Mouse (Mus musculus): ENCODE data around the gene Fxr2. TPM values are rescaled to one million over a fixed set of nuclear protein-coding genes. Genes with fewer than 3 reads are reported as not detected.
"Not testable (repeated sequence)": the region's sequence is repeated elsewhere in the genome, so short reads cannot be mapped to it uniquely, and the experiment has no call there.

Fxr2 gene
- polyA plus RNA-seq, 1 experiment from 2014 or later = 29.0 TPM

DNA sequence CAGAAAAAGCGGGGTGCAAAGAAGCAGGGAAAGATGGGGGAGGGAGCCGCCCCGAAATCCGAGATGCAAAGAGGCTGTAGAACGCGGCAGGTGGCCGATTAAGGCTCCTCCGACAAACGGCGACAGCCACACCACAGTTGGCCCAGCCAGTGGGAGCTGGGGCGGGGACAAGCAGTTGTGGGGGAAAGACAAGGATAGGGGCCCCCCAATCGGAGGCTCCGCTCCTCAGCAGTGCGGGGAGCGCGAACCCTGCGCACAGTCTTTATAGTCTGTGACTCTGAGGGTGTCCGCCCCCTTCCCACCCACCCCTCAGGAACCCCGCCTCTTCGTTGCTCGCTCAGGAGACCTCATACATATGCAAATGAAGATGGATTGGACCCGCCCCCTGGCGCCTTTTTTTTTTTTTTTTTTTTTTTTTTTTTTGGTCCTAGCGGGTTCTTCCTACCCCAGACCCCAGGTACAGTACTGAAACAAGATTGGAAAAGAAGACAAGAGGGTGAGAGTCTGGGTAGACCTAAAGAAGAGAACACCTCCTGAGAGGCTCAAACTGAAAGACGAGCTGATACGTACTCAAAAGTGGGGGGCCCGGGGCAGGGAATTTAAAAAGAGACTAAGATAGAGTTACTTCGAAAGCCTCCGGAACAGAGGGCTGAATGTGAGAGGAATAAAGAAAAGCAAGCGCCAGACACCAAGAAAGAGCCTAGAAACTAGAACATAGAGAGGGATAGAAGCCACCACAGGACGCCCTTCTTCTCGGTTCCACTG is 26.9 kb upstream of the Fxr2 start, which contains the start of gene Atp1b2:
Atp1b2 (minus strand) TSS at position 217 of the 765 bp plus-strand sequence.
- H3K4me3 ChIP-seq (ENCODE audit: low read depth, low read length) = peak within 1 kb of the TSS; percentile 59
- peak within 1 kb of the TSS; percentile 99 for H3K4me2 ChIP-seq
- no peaks in the 10 kb centered on the region for H3K9me3 ChIP-seq (replicated peaks; ENCODE audit: control insufficient read depth, low read length)
- H3K27me3 ChIP-seq (ENCODE audit: control insufficient read depth, insufficient read depth, low read length) = no peaks in the 10 kb centered on the region
- H3K4me1 ChIP-seq (ENCODE audit: control insufficient read depth, insufficient read depth, low read length) = peaks cover 26% of the 10 kb centered on the region
- peak; percentile 88 for ATAC-seq (replicated peaks; ENCODE audit: insufficient number of reproducible peaks, low FRiP score, low TSS enrichment)
- whole genome bisulfite sequencing (ENCODE audit: insufficient replicate concordance) = 1% methylated on average over 32 of the region's 32 CpGs
- H3K36me3 ChIP-seq (ENCODE audit: control insufficient read depth, insufficient read depth, low read length) = no peaks in the 10 kb centered on the region
- H3K27ac ChIP-seq (ENCODE audit: low read depth, low read length) = peak within 1 kb of the TSS; percentile 77
- H3K9ac ChIP-seq (ENCODE audit: low read depth, low read length) = peak within 1 kb of the TSS; percentile 83

DNA sequence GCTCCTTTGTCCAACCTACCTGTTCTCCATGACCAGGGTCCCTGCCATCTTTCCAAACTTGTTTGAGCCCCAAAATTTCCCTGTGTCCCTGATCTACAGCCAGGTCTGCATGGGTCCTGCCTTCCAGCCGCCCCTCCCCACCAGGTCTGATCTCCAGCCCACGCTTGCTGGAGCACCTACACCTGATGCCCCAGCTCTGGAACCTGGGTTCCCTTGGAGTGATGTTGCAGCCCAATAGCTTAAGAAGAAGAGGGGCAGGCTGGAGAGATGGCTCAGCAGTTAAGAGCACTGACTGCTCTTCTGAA is 26.3 kb upstream of the Fxr2 start:
- H3K9ac ChIP-seq (ENCODE audit: low read depth, low read length) = peak overlapping the region; percentile 54
- no peak for ATAC-seq (replicated peaks; ENCODE audit: insufficient number of reproducible peaks, low FRiP score, low TSS enrichment)

GRCm38 (mm10) chr11:69606832-69607231 is 26.0 kb upstream of the Fxr2 start:
- no peak for ATAC-seq (replicated peaks; ENCODE audit: insufficient number of reproducible peaks, low FRiP score, low TSS enrichment)
- Histone ChIP-seq H3K9me3 (replicated peaks; ENCODE audit: control insufficient read depth, low read length) (no peaks in the 10 kb centered on the region), H3K27ac (ENCODE audit: low read depth, low read length) (no peak overlapping the region), H3K36me3 (ENCODE audit: control insufficient read depth, insufficient read depth, low read length) (no peaks in the 10 kb centered on the region), H3K4me1 (ENCODE audit: control insufficient read depth, insufficient read depth, low read length) (peaks cover 17% of the 10 kb centered on the region), H3K4me3 (ENCODE audit: low read depth, low read length) (no peak overlapping the region), H3K4me2 (no peak overlapping the region), H3K9ac (ENCODE audit: low read depth, low read length) (no peak overlapping the region), H3K27me3 (ENCODE audit: control insufficient read depth, insufficient read depth, low read length) (no peaks in the 10 kb centered on the region)
- WGBS (ENCODE audit: insufficient replicate concordance) = 81% methylated on average over 2 of the region's 2 CpGs

More for the DNA sequence above, 26.3 kb upstream of the Fxr2 start:
- 67% methylated on average over 2 of the region's 2 CpGs for WGBS (ENCODE audit: insufficient replicate concordance)
- peak overlapping the region; percentile 50; the same call in 1 of the 2 replicates for H3K27ac ChIP-seq (ENCODE audit: low read depth, low read length)
- peak overlapping the region; percentile 59 for H3K4me3 ChIP-seq (ENCODE audit: low read depth, low read length)
- no peaks in the 10 kb centered on the region for H3K36me3 ChIP-seq (ENCODE audit: control insufficient read depth, insufficient read depth, low read length)
- H3K9me3 ChIP-seq (replicated peaks; ENCODE audit: control insufficient read depth, low read length) = no peaks in the 10 kb centered on the region
- H3K4me2 ChIP-seq = peak overlapping the region; percentile 99
- peaks cover 21% of the 10 kb centered on the region for H3K4me1 ChIP-seq (ENCODE audit: control insufficient read depth, insufficient read depth, low read length)
- no peaks in the 10 kb centered on the region for H3K27me3 ChIP-seq (ENCODE audit: control insufficient read depth, insufficient read depth, low read length)

- H3K27ac ChIP-seq (ENCODE audit: low read depth, low read length) = no peak overlapping the region; the same call in 1 of the 2 replicates
- H3K4me1 ChIP-seq (ENCODE audit: control insufficient read depth, insufficient read depth, low read length) = peaks cover 10% of the 10 kb centered on the region; the same call in 1 of the 2 replicates
- no peaks in the 10 kb centered on the region for H3K36me3 ChIP-seq (ENCODE audit: control insufficient read depth, insufficient read depth, low read length)
- H3K27me3 ChIP-seq (ENCODE audit: control insufficient read depth, insufficient read depth, low read length) = no peaks in the 10 kb centered on the region
- no peak overlapping the region for H3K9ac ChIP-seq (ENCODE audit: low read depth, low read length)
- 76% methylated on average over 3 of the region's 3 CpGs for WGBS (ENCODE audit: insufficient replicate concordance)
- H3K4me2 ChIP-seq = no peak overlapping the region
- no peak for ATAC-seq (replicated peaks; ENCODE audit: insufficient number of reproducible peaks, low FRiP score, low TSS enrichment)
- no peaks in the 10 kb centered on the region for H3K9me3 ChIP-seq (replicated peaks; ENCODE audit: control insufficient read depth, low read length)
- H3K4me3 ChIP-seq (ENCODE audit: low read depth, low read length) = no peak overlapping the region
These were observed 24.3 kb upstream of the Fxr2 start for GRCm38 (mm10) chr11:69608525-69608924.

DNA sequence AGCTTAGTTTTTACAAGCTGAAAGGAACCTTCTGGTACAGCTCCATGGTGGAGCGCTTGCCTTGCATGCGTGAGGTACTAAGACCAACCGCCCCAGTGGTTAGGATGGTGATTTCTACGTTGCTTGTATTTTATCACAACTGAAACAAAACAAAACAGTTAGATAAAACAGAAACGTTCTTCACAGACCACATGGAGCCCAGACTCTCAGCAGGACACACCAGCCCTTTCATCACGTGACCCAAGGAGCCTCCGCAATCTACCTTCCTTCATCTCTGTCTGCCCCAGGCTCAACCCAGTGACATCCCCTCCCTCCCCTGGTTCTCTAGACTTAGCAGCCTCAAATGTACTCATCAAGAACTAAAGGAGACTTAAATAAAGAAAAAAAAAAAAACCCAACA is 23.4 kb upstream of the Fxr2 start:
- 40% methylated on average over 7 of the region's 7 CpGs for WGBS (ENCODE audit: insufficient replicate concordance)
- ATAC-seq (replicated peaks; ENCODE audit: insufficient number of reproducible peaks, low FRiP score, low TSS enrichment) = no peak
- H3K27ac ChIP-seq (ENCODE audit: low read depth, low read length) = no peak overlapping the region; the same call in 1 of the 2 replicates
- no peak overlapping the region for H3K4me3 ChIP-seq (ENCODE audit: low read depth, low read length)
- no peaks in the 10 kb centered on the region for H3K27me3 ChIP-seq (ENCODE audit: control insufficient read depth, insufficient read depth, low read length)
- no peak overlapping the region for H3K4me2 ChIP-seq
- no peaks in the 10 kb centered on the region for H3K36me3 ChIP-seq (ENCODE audit: control insufficient read depth, insufficient read depth, low read length)
- no peaks in the 10 kb centered on the region for H3K9me3 ChIP-seq (replicated peaks; ENCODE audit: control insufficient read depth, low read length)
- no peak overlapping the region for H3K9ac ChIP-seq (ENCODE audit: low read depth, low read length)
- peaks cover 8% of the 10 kb centered on the region; the same call in 1 of the 2 replicates for H3K4me1 ChIP-seq (ENCODE audit: control insufficient read depth, insufficient read depth, low read length)

DNA sequence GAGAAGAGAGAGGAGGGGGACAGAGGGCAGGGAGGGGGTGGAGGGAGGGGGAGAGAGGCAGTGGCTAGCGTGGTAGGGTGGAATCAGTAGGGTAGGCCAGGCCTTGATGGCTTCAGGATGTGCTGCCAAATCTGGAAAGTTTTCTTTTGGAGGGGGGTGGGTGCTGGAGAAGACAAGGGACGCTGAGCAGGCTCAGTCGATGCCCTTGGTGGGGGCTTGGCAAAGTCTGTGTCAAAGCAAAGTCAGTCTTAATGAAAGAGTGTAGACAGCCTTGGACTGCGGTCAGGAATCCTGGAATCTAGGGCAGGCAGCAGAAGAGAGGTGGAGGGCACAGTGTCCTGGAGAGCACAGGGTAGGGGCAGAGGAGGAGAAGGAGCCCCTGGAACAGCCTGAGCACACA is 21.9 kb upstream of the Fxr2 start:
- H3K4me2 ChIP-seq = no peak overlapping the region; the same call in 1 of the 2 replicates
- no peak for ATAC-seq (replicated peaks; ENCODE audit: insufficient number of reproducible peaks, low FRiP score, low TSS enrichment)
- no peak overlapping the region for H3K4me3 ChIP-seq (ENCODE audit: low read depth, low read length)
- no peaks in the 10 kb centered on the region for H3K36me3 ChIP-seq (ENCODE audit: control insufficient read depth, insufficient read depth, low read length)
- H3K27ac ChIP-seq (ENCODE audit: low read depth, low read length) = no peak overlapping the region
- H3K9me3 ChIP-seq (replicated peaks; ENCODE audit: control insufficient read depth, low read length) = no peaks in the 10 kb centered on the region
- H3K9ac ChIP-seq (ENCODE audit: low read depth, low read length) = 0 out of 2 replicates have a peak overlapping the region, but pooled peaks have one; percentile 16
- H3K4me1 ChIP-seq (ENCODE audit: control insufficient read depth, insufficient read depth, low read length) = peaks cover 6% of the 10 kb centered on the region; the same call in 1 of the 2 replicates
- H3K27me3 ChIP-seq (ENCODE audit: control insufficient read depth, insufficient read depth, low read length) = no peaks in the 10 kb centered on the region
- 48% methylated on average over 4 of the region's 4 CpGs for WGBS (ENCODE audit: insufficient replicate concordance)

DNA sequence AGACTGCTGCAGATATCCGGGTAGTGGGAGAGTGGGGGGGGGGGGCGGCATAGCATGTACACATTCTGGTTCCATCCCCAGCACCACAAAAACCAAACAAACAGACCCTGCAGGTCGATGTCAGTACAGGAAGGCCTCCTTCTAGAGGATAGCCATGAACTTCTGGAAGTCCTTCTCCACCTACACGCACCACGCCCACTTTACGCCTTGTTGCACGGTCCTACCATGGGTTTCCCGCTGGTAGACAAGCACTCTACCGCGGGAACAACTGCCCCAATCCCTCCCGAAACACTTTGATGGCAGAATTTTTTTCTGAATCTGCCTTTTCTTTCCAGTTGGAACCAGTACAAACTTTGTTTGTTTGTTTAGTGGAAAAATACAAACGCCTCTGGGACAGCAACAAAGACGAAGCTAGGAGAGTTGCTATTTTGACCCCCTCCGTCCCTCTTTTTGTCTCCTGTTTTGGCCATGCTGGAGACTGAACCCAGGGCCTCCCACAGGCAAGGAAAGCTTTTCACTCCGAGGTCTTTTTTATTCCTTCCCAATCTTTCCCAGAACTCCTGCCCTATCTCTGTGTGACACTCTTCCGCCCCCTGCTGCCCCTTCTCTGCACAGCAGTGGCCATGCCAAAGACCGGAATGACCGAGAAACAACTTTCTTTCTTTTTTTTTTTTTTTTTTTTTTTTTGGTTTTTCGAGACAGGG is 19.1 kb upstream of the Fxr2 start:
- Histone ChIP-seq H3K27ac (ENCODE audit: low read depth, low read length) (no peak overlapping the region), H3K4me1 (ENCODE audit: control insufficient read depth, insufficient read depth, low read length) (peaks cover 8% of the 10 kb centered on the region; the same call in 1 of the 2 replicates), H3K4me3 (ENCODE audit: low read depth, low read length) (peak overlapping the region; percentile 23; the same call in 1 of the 2 replicates), H3K9ac (ENCODE audit: low read depth, low read length) (peak overlapping the region; percentile 69), H3K36me3 (ENCODE audit: control insufficient read depth, insufficient read depth, low read length) (no peaks in the 10 kb centered on the region), H3K4me2 (peak overlapping the region; percentile 57), H3K9me3 (replicated peaks; ENCODE audit: control insufficient read depth, low read length) (no peaks in the 10 kb centered on the region), H3K27me3 (ENCODE audit: control insufficient read depth, insufficient read depth, low read length) (no peaks in the 10 kb centered on the region)
- no peak for ATAC-seq (replicated peaks; ENCODE audit: insufficient number of reproducible peaks, low FRiP score, low TSS enrichment)
- 7% methylated on average over 19 of the region's 19 CpGs for WGBS (ENCODE audit: insufficient replicate concordance)

DNA sequence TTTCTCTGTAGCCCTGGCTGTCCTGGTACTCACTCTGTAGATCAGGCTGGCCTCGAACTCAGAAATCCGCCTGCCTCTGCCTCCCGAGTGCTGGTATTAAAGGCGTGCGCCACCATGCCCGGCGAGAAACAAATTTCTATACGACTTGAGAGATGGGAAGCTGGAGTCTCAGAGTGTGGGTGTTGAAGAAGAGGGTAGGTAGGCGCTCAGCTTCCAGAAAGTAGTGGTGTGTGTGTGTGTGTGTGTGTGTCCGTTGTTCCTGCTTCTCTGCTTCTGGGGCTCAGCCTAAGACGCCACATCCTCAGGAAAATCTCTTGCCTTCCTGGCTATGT is 18.6 kb upstream of the Fxr2 start:
- 56% methylated on average over 11 of the region's 11 CpGs for WGBS (ENCODE audit: insufficient replicate concordance)
- H3K27me3 ChIP-seq (ENCODE audit: control insufficient read depth, insufficient read depth, low read length); H3K4me3 ChIP-seq (ENCODE audit: low read depth, low read length); H3K4me1 ChIP-seq (ENCODE audit: control insufficient read depth, insufficient read depth, low read length); H3K27ac ChIP-seq (ENCODE audit: low read depth, low read length); H3K36me3 ChIP-seq (ENCODE audit: control insufficient read depth, insufficient read depth, low read length); H3K9ac ChIP-seq (ENCODE audit: low read depth, low read length); H3K9me3 ChIP-seq (replicated peaks; ENCODE audit: control insufficient read depth, low read length); ATAC-seq (replicated peaks; ENCODE audit: insufficient number of reproducible peaks, low FRiP score, low TSS enrichment): not testable (repeated sequence)
- peak overlapping the region; percentile 57 for H3K4me2 ChIP-seq

All from heart, embryonic 11.5 days (tissue).